Mouse (Mus musculus): Measurements from ENCODE around the gene Il2rb. TPM values are rescaled to one million over a fixed set of nuclear protein-coding genes. Genes with fewer than 3 reads are reported as not detected.

The Il2rb gene
- polyA plus RNA-seq, 1 experiment from 2014 or later, result not detected

- no peak overlapping the region for H3K27ac ChIP-seq (ENCODE audit: poor library complexity, severe bottlenecking)
- WGBS, result 86% methylated on average over 7 of the region's 7 CpGs
- H3K9me3 ChIP-seq (replicated peaks), result no peaks in the 10 kb centered on the region
- no peak for ATAC-seq (ENCODE audit: insufficient number of reproducible peaks, low FRiP score)
- peaks cover 30% of the 10 kb centered on the region for H3K4me1 ChIP-seq (replicated peaks)
- H3K4me2 ChIP-seq, result no peak overlapping the region
- no peak overlapping the region for H3K9ac ChIP-seq
- H3K27me3 ChIP-seq (replicated peaks), result no peaks in the 10 kb centered on the region; the same call in 1 of the 2 replicates
- H3K4me3 ChIP-seq, result no peak overlapping the region
- H3K36me3 ChIP-seq, result no peaks in the 10 kb centered on the region
Measured at GRCm38 (mm10) chr15:78467570-78467969, 27.5 kb downstream of the Il2rb start.

- H3K4me3 ChIP-seq, result no peak overlapping the region
- H3K9ac ChIP-seq, result no peak overlapping the region
- 31% methylated on average over 6 of the region's 6 CpGs for WGBS
- peaks cover 4% of the 10 kb centered on the region; the same call in 1 of the 2 replicates for H3K27me3 ChIP-seq (replicated peaks)
- H3K9me3 ChIP-seq (replicated peaks), result no peaks in the 10 kb centered on the region
- peaks cover 24% of the 10 kb centered on the region for H3K4me1 ChIP-seq (replicated peaks)
- no peaks in the 10 kb centered on the region for H3K36me3 ChIP-seq
- no peak for ATAC-seq (ENCODE audit: insufficient number of reproducible peaks, low FRiP score)
- H3K27ac ChIP-seq (ENCODE audit: poor library complexity, severe bottlenecking), result no peak overlapping the region
- H3K4me2 ChIP-seq, result no peak overlapping the region
Measured at GRCm38 (mm10) chr15:78466809-78467208, 28.3 kb downstream of the Il2rb start.

GRCm38 (mm10) chr15:78462981-78463380 is 32.1 kb downstream of the Il2rb start:
- Histone ChIP-seq H3K9ac (no peak overlapping the region), H3K4me2 (no peak overlapping the region), H3K27me3 (replicated peaks) (peaks cover 16% of the 10 kb centered on the region; the same call in 1 of the 2 replicates), H3K27ac (ENCODE audit: poor library complexity, severe bottlenecking) (no peak overlapping the region), H3K36me3 (no peaks in the 10 kb centered on the region), H3K9me3 (replicated peaks) (no peaks in the 10 kb centered on the region), H3K4me3 (no peak overlapping the region), H3K4me1 (replicated peaks) (peaks cover 8% of the 10 kb centered on the region)
- no peak for ATAC-seq (ENCODE audit: insufficient number of reproducible peaks, low FRiP score)
- WGBS, result 44% methylated on average over 2 of the region's 2 CpGs

- 80% methylated on average over 10 of the region's 10 CpGs for WGBS
- Histone ChIP-seq H3K36me3 (no peaks in the 10 kb centered on the region), H3K27ac (ENCODE audit: poor library complexity, severe bottlenecking) (no peak overlapping the region), H3K4me3 (no peak overlapping the region), H3K9ac (no peak overlapping the region), H3K4me1 (replicated peaks) (no peaks in the 10 kb centered on the region), H3K9me3 (replicated peaks) (no peaks in the 10 kb centered on the region), H3K4me2 (no peak overlapping the region), H3K27me3 (replicated peaks) (peaks cover 16% of the 10 kb centered on the region; the same call in 1 of the 2 replicates)
- ATAC-seq (ENCODE audit: insufficient number of reproducible peaks, low FRiP score), result no peak
Measured at GRCm38 (mm10) chr15:78457193-78457592, 37.9 kb downstream of the Il2rb start.

GRCm38 (mm10) chr15:78456051-78456450 is 39.0 kb downstream of the Il2rb start:
- Histone ChIP-seq H3K9ac (no peak overlapping the region), H3K36me3 (no peaks in the 10 kb centered on the region), H3K4me2 (no peak overlapping the region), H3K4me3 (no peak overlapping the region), H3K27me3 (replicated peaks) (0 out of 2 replicates have a peak, but pooled peaks cover 4% of the 10 kb centered on the region), H3K27ac (ENCODE audit: poor library complexity, severe bottlenecking) (no peak overlapping the region), H3K9me3 (replicated peaks) (no peaks in the 10 kb centered on the region), H3K4me1 (replicated peaks) (no peaks in the 10 kb centered on the region; the same call in 1 of the 2 replicates)
- 55% methylated on average over 7 of the region's 7 CpGs for WGBS
- ATAC-seq (ENCODE audit: insufficient number of reproducible peaks, low FRiP score), result no peak

GRCm38 (mm10) chr15:78455168-78455567 is 39.9 kb downstream of the Il2rb start:
- Histone ChIP-seq H3K27ac (ENCODE audit: poor library complexity, severe bottlenecking) (no peak overlapping the region), H3K9me3 (replicated peaks) (no peaks in the 10 kb centered on the region), H3K4me1 (replicated peaks) (peaks cover 5% of the 10 kb centered on the region), H3K27me3 (replicated peaks) (no peaks in the 10 kb centered on the region), H3K4me3 (no peak overlapping the region), H3K4me2 (no peak overlapping the region), H3K36me3 (no peaks in the 10 kb centered on the region), H3K9ac (no peak overlapping the region)
- no peak for ATAC-seq (ENCODE audit: insufficient number of reproducible peaks, low FRiP score)
- WGBS, result 53% methylated on average over 4 of the region's 4 CpGs

- no peaks in the 10 kb centered on the region for H3K9me3 ChIP-seq (replicated peaks)
- H3K27ac ChIP-seq (ENCODE audit: poor library complexity, severe bottlenecking), result no peak overlapping the region
- no peak for ATAC-seq (ENCODE audit: insufficient number of reproducible peaks, low FRiP score)
- no peak overlapping the region for H3K4me2 ChIP-seq
- no peak overlapping the region for H3K9ac ChIP-seq
- H3K4me3 ChIP-seq, result no peak overlapping the region
- H3K36me3 ChIP-seq, result no peaks in the 10 kb centered on the region
- WGBS, result 68% methylated on average over 3 of the region's 3 CpGs
- no peaks in the 10 kb centered on the region for H3K27me3 ChIP-seq (replicated peaks)
- peaks cover 24% of the 10 kb centered on the region for H3K4me1 ChIP-seq (replicated peaks)
Measured at GRCm38 (mm10) chr15:78452929-78453328, 42.1 kb downstream of the Il2rb start.

- H3K27me3 ChIP-seq (replicated peaks), result no peaks in the 10 kb centered on the region
- no peak overlapping the region for H3K4me2 ChIP-seq
- 71% methylated on average over 2 of the region's 2 CpGs for WGBS
- no peak for ATAC-seq (ENCODE audit: insufficient number of reproducible peaks, low FRiP score)
- no peaks in the 10 kb centered on the region for H3K36me3 ChIP-seq
- no peak overlapping the region for H3K27ac ChIP-seq (ENCODE audit: poor library complexity, severe bottlenecking)
- no peaks in the 10 kb centered on the region for H3K9me3 ChIP-seq (replicated peaks)
- H3K4me1 ChIP-seq (replicated peaks), result peaks cover 24% of the 10 kb centered on the region
- H3K9ac ChIP-seq, result 0 out of 2 replicates have a peak overlapping the region, but pooled peaks have one; percentile 8
- H3K4me3 ChIP-seq, result no peak overlapping the region
Measured at GRCm38 (mm10) chr15:78451201-78451600, 43.9 kb downstream of the Il2rb start.

GRCm38 (mm10) chr15:78450419-78450768 is 44.7 kb downstream of the Il2rb start:
- Histone ChIP-seq H3K4me3 (no peak overlapping the region), H3K9ac (0 out of 2 replicates have a peak overlapping the region, but pooled peaks have one; percentile 11), H3K27ac (ENCODE audit: poor library complexity, severe bottlenecking) (peak overlapping the region; percentile 89), H3K36me3 (no peaks in the 10 kb centered on the region), H3K4me2 (no peak overlapping the region), H3K27me3 (replicated peaks) (no peaks in the 10 kb centered on the region), H3K9me3 (replicated peaks) (no peaks in the 10 kb centered on the region), H3K4me1 (replicated peaks) (peaks cover 24% of the 10 kb centered on the region)
- no peak for ATAC-seq (ENCODE audit: insufficient number of reproducible peaks, low FRiP score)
- 82% methylated on average over 6 of the region's 6 CpGs for WGBS

GRCm38 (mm10) chr15:78449694-78450418 is 45.2 kb downstream of the Il2rb start:
- 19% methylated on average over 7 of the region's 7 CpGs for WGBS
- Histone ChIP-seq H3K27ac (ENCODE audit: poor library complexity, severe bottlenecking) (peak overlapping the region; percentile 89), H3K4me3 (no peak overlapping the region), H3K9me3 (replicated peaks) (no peaks in the 10 kb centered on the region), H3K9ac (0 out of 2 replicates have a peak overlapping the region, but pooled peaks have one; percentile 11), H3K27me3 (replicated peaks) (no peaks in the 10 kb centered on the region), H3K4me2 (0 out of 2 replicates have a peak overlapping the region, but pooled peaks have one; percentile 8), H3K36me3 (no peaks in the 10 kb centered on the region), H3K4me1 (replicated peaks) (peaks cover 24% of the 10 kb centered on the region)
- ATAC-seq (ENCODE audit: insufficient number of reproducible peaks, low FRiP score), result peak; percentile 42; the same call in 1 of the 2 replicates

- Histone ChIP-seq H3K4me3 (no peak overlapping the region), H3K36me3 (no peaks in the 10 kb centered on the region), H3K4me2 (0 out of 2 replicates have a peak overlapping the region, but pooled peaks have one; percentile 8), H3K4me1 (replicated peaks) (peaks cover 28% of the 10 kb centered on the region), H3K27me3 (replicated peaks) (no peaks in the 10 kb centered on the region), H3K27ac (ENCODE audit: poor library complexity, severe bottlenecking) (peak overlapping the region; percentile 89), H3K9me3 (replicated peaks) (no peaks in the 10 kb centered on the region), H3K9ac (peak overlapping the region; percentile 49)
- WGBS, result 24% methylated on average over 6 of the region's 6 CpGs
- peak; percentile 41; the same call in 1 of the 2 replicates for ATAC-seq (ENCODE audit: insufficient number of reproducible peaks, low FRiP score)
Measured at GRCm38 (mm10) chr15:78449131-78449530, 45.9 kb downstream of the Il2rb start.
